Mouse (Mus musculus): Measurements from ENCODE around the gene 1700122O11Rik.

- TF ChIP-seq CTCF (IDR thresholded peaks at IDR 0.05; ENCODE audit: extremely low read depth, insufficient read length, insufficient replicate concordance, low read depth, low read length) (no peak), POLR2A (IDR thresholded peaks at IDR 0.05; ENCODE audit: low read depth, low read length) (no peak)
These were observed 32.3 kb downstream of the 1700122O11Rik start for GRCm38 (mm10) chr17:48005816-48006215.
